8 mouse cellular contexts compared by ENCODE assay signal in genomic region chr16:85133468-85133881, GRCm38 (mm10). TPM values are rescaled to one million over a fixed set of nuclear protein-coding genes. Genes with fewer than 3 reads are reported as not detected.
DNase-seq lines count a peak whose midpoint lies in the region; ATAC-seq lines count a peak whose summit lies in the region.

No protein-coding gene starts in this region.

- no peaks in the 10 kb centered on the region for H3K27me3 ChIP-seq in heart, embryonic 15.5 days

- H3K9ac ChIP-seq in heart, embryonic 15.5 days = peak overlapping the region; percentile 25

- H3K27ac ChIP-seq in heart, embryonic 15.5 days = peak overlapping the region; percentile 83

- peak overlapping the region; percentile 52 for H3K4me2 ChIP-seq in heart, embryonic 15.5 days

- H3K9me3 ChIP-seq in heart, embryonic 15.5 days (replicated peaks) = no peaks in the 10 kb centered on the region

- WGBS in heart, embryonic 15.5 days = 17% methylated on average over 5 of the region's 5 CpGs

- peak overlapping the region; percentile 27 for H3K4me3 ChIP-seq in heart, embryonic 15.5 days

- no peaks in the 10 kb centered on the region for H3K36me3 ChIP-seq in heart, embryonic 15.5 days

- peak; percentile 89 for ATAC-seq in heart, embryonic 15.5 days (replicated peaks; ENCODE audit: insufficient number of reproducible peaks, insufficient read depth, low FRiP score, low read depth)
- ATAC-seq in megakaryocyte progenitor cell, adult 5-6 weeks (replicated peaks; ENCODE audit: poor library complexity) = peak; percentile 65

- peaks cover 48% of the 10 kb centered on the region for H3K4me1 ChIP-seq in heart, embryonic 15.5 days (replicated peaks)

- DNase-seq in embryo, embryonic 10 days (ENCODE audit: low spot score) = peak; percentile 76
- DNase-seq in embryo, embryonic 9.5 days (ENCODE audit: extremely low spot score) = no peak
- DNase-seq in embryo, embryonic 10.5 days (ENCODE audit: low spot score) = peak; percentile 67
- peak; percentile 63 to 81 for DNase-seq in kidney, postnatal 4 days
- no peak for DNase-seq in frontal cortex, postnatal 10 days (ENCODE audit: low spot score in 2 of 2)
- no peak for DNase-seq in spleen, postnatal 10 days (ENCODE audit: low spot score in 2 of 2)

RNA-seq across cellular contexts. Expression of gene App, which starts 40.1 kb away (rescaled TPM):
- 169 and 183 TPM in 2 replicates for polyA plus RNA-seq in heart, embryonic 15.5 days (2015; fragmentation: Nextera tagmentation; extraction: Ambion mirVana)
- 109 and 111 TPM in 2 replicates for total RNA-seq in megakaryocyte progenitor cell, adult 5-6 weeks (2015)
- 114 and 137 TPM in 2 replicates for total RNA-seq in megakaryocyte progenitor cell, adult 5-6 weeks (2017)

Comparison
In these comparisons a context has a peak if more than half of its experiments do, and no peak if none do; other contexts are left out.
1. DNase-seq: peak in embryo, embryonic 10 days (single experiment), embryo, embryonic 10.5 days (single experiment) and kidney, postnatal 4 days (2 of 2); none in embryo, embryonic 9.5 days (single experiment), frontal cortex, postnatal 10 days (0 of 2) and spleen, postnatal 10 days (0 of 2).